Comparison of ENCODE assay signal across 8 mouse cellular contexts in the genomic region with DNA sequence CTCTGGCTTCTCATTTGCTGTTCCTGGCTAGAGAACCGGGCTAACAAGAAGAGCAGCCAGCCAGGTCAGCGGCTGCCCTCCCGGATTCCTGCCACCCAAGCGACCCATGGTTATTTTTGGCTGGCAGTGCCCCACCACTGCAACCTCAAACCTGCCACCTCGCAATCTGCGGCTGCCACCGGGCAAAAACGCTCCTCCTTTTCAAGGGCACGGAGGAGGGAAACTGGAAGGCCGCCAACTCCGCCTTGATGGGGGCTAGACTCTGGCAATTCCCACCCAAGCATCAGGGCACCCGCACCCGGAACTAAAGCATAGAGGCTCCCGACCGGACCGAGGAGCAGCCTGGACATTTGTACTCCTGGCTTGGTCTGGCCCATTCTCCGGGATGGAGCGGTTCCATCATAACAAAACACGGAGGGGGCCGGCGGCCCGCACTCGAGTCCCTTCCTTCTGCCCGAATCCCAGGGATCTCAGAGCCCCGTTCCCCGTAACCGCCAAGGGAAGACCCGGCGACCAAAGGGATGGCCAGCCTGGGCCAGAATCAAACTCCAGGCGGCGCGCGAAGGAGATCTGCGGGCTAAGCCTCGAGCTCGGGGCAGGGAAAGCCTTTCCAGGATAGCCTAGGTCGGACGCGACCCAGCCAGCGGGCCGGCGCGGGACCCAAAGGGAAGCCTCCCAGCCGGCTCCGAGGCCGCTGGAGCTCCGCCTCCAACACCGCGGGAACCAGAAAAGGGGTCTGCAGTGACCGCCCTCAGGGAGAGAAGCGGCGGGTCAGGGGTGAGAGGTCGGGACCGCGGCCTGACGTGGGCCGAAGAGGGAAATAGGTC. TPM values are rescaled to one million over a fixed set of nuclear protein-coding genes. Genes with fewer than 3 reads are reported as not detected.
DNase-seq lines count a peak whose midpoint lies in the region; ATAC-seq and TF ChIP-seq lines count a peak whose summit lies in the region.

No protein-coding gene starts in this region.

- H3K4me1 ChIP-seq in embryonic facial prominence, embryonic 13.5 days, result peaks cover 35% of the 10 kb centered on the region
- peaks cover 29% of the 10 kb centered on the region for H3K4me1 ChIP-seq in kidney, adult 2 months (ENCODE audit: control insufficient read depth, insufficient read depth, low read length)
- H3K4me1 ChIP-seq in limb, embryonic 12.5 days (replicated peaks), result peaks cover 38% of the 10 kb centered on the region
- peaks cover 40% of the 10 kb centered on the region for H3K4me1 ChIP-seq in midbrain, embryonic 13.5 days (replicated peaks)

- H3K9me3 ChIP-seq in embryonic facial prominence, embryonic 13.5 days, result no peaks in the 10 kb centered on the region
- no peaks in the 10 kb centered on the region for H3K9me3 ChIP-seq in limb, embryonic 12.5 days
- no peaks in the 10 kb centered on the region for H3K9me3 ChIP-seq in midbrain, embryonic 13.5 days

- H3K4me3 ChIP-seq in embryonic facial prominence, embryonic 13.5 days, result peak overlapping the region; percentile 94
- peak overlapping the region; percentile 96 for H3K4me3 ChIP-seq in kidney, adult 2 months (ENCODE audit: insufficient read depth, low read depth, low read length)
- peak overlapping the region; percentile 89 for H3K4me3 ChIP-seq in limb, embryonic 12.5 days (replicated peaks)
- peak overlapping the region; percentile 93 for H3K4me3 ChIP-seq in midbrain, embryonic 13.5 days (replicated peaks)

- peak; percentile 78 for DNase-seq in layer of hippocampus, adult 11-12 months (ENCODE audit: low spot score)
- no peak for DNase-seq in layer of hippocampus, adult 9-10 months (ENCODE audit: low spot score)
- peak; percentile 98 for DNase-seq in heart, adult 11 months
- DNase-seq in kidney, adult 2 months, result peak; percentile 89
- peak; percentile 56 to 73 for DNase-seq in spleen, postnatal 36 days (ENCODE audit: low spot score in 2 of 2)

- H3K36me3 ChIP-seq in embryonic facial prominence, embryonic 13.5 days, result peaks cover 24% of the 10 kb centered on the region
- peaks cover 2% of the 10 kb centered on the region; the same call in 1 of the 2 replicates for H3K36me3 ChIP-seq in kidney, adult 2 months (ENCODE audit: control insufficient read depth, insufficient read depth, low read length)
- H3K36me3 ChIP-seq in limb, embryonic 12.5 days, result peaks cover 27% of the 10 kb centered on the region
- peaks cover 26% of the 10 kb centered on the region for H3K36me3 ChIP-seq in midbrain, embryonic 13.5 days

- TF ChIP-seq POLR2A in kidney, adult 2 months (IDR thresholded peaks at IDR 0.05; ENCODE audit: low read depth, low read length), result no peak

- TF ChIP-seq CTCF in kidney, adult 2 months (conservative IDR thresholded peaks at IDR 0.05; ENCODE audit: insufficient read depth, insufficient read length, low read depth, low read length), result no peak

- peak overlapping the region; percentile 99 for H3K27ac ChIP-seq in embryonic facial prominence, embryonic 13.5 days
- H3K27ac ChIP-seq in kidney, adult 2 months (ENCODE audit: insufficient read depth, low read depth, low read length), result peak overlapping the region; percentile 97
- peak overlapping the region; percentile 98 for H3K27ac ChIP-seq in limb, embryonic 12.5 days
- peak overlapping the region; percentile 100 for H3K27ac ChIP-seq in midbrain, embryonic 13.5 days

- peak; percentile 32; the same call in 1 of the 2 replicates for ATAC-seq in embryonic facial prominence, embryonic 13.5 days (ENCODE audit: insufficient number of reproducible peaks, insufficient read depth, low FRiP score, low TSS enrichment, low read depth)
- ATAC-seq in limb, embryonic 12.5 days (ENCODE audit: insufficient number of reproducible peaks, insufficient read depth, low FRiP score, low TSS enrichment, low read depth), result peak; percentile 69
- ATAC-seq in midbrain, embryonic 13.5 days, result peak; percentile 56

- H3K27me3 ChIP-seq in embryonic facial prominence, embryonic 13.5 days, result no peaks in the 10 kb centered on the region
- H3K27me3 ChIP-seq in kidney, adult 2 months (replicated peaks; ENCODE audit: control insufficient read depth, insufficient read depth, low read length), result no peaks in the 10 kb centered on the region
- H3K27me3 ChIP-seq in limb, embryonic 12.5 days, result no peaks in the 10 kb centered on the region
- H3K27me3 ChIP-seq in midbrain, embryonic 13.5 days, result no peaks in the 10 kb centered on the region

- peak overlapping the region; percentile 98 for H3K9ac ChIP-seq in embryonic facial prominence, embryonic 13.5 days
- H3K9ac ChIP-seq in limb, embryonic 12.5 days (replicated peaks), result peak overlapping the region; percentile 95
- peak overlapping the region; percentile 95 for H3K9ac ChIP-seq in midbrain, embryonic 13.5 days (replicated peaks)

- under 1% methylated on average over 54 of the region's 57 CpGs for WGBS in embryonic facial prominence, embryonic 13.5 days
- under 1% methylated on average over 57 of the region's 57 CpGs for WGBS in kidney, adult 2 months
- whole genome bisulfite sequencing in limb, embryonic 12.5 days, result under 1% methylated on average over 57 of the region's 57 CpGs
- under 1% methylated on average over 54 of the region's 57 CpGs for WGBS in midbrain, embryonic 13.5 days

- H3K4me2 ChIP-seq in embryonic facial prominence, embryonic 13.5 days, result peak overlapping the region; percentile 97
- peak overlapping the region; percentile 97 for H3K4me2 ChIP-seq in limb, embryonic 12.5 days
- peak overlapping the region; percentile 98 for H3K4me2 ChIP-seq in midbrain, embryonic 13.5 days (replicated peaks)

RNA-seq across cellular contexts. Expression of a gene that starts 1.3 kb away (rescaled TPM):
- 71.7 and 74.5 TPM in 2 replicates for polyA plus RNA-seq in embryonic facial prominence, embryonic 13.5 days (2015; fragmentation: Nextera tagmentation; extraction: Ambion mirVana)
- 71.1 and 81.0 TPM in 2 replicates for polyA plus RNA-seq in kidney, adult 2 months (2012; rRNA removed)
- 79.6 and 83.3 TPM in 2 replicates for polyA plus RNA-seq in limb, embryonic 12.5 days (2016; fragmentation: Nextera tagmentation; extraction: Ambion mirVana)
- polyA plus RNA-seq in midbrain, embryonic 13.5 days (2015; fragmentation: Nextera tagmentation; extraction: Ambion mirVana), result 80.0 and 84.9 TPM in 2 replicates

RNA-seq across cellular contexts. Expression of a gene that starts 56.0 kb away (rescaled TPM):
- polyA plus RNA-seq in embryonic facial prominence, embryonic 13.5 days (2015; fragmentation: Nextera tagmentation; extraction: Ambion mirVana), result 34.2 and 35.0 TPM in 2 replicates
- polyA plus RNA-seq in kidney, adult 2 months (2012; rRNA removed), result 7.9 and 8.4 TPM in 2 replicates
- 41.4 and 42.1 TPM in 2 replicates for polyA plus RNA-seq in limb, embryonic 12.5 days (2016; fragmentation: Nextera tagmentation; extraction: Ambion mirVana)
- 38.1 and 40.1 TPM in 2 replicates for polyA plus RNA-seq in midbrain, embryonic 13.5 days (2015; fragmentation: Nextera tagmentation; extraction: Ambion mirVana)
